Mouse (Mus musculus) heart, adult 2 months (tissue): ENCODE data around the gene Pfdn5. TPM values are rescaled to one million over a fixed set of nuclear protein-coding genes. Genes with fewer than 3 reads are reported as not detected.

Source experiments
- DNase-seq, 2 experiments: peaks; one replicate each; pipeline ENCODE4 v3.0.0; 2021
- H3K27ac ChIP-seq: fragments of 200-600 bp; 2 replicates; pipeline ENCODE4 v1.8.1; 2022
- H3K27me3 ChIP-seq: fragments of 200-500 bp; 2 replicates; pipeline ENCODE4 v1.6.1; 2012; ENCODE audit warnings: mild to moderate bottlenecking, low read length, inconsistent platforms, mixed read lengths; ENCODE audit not compliant: control insufficient read depth, insufficient read depth
- H3K36me3 ChIP-seq: fragments of 200-500 bp; 2 replicates; pipeline ENCODE4 v1.6.1; 2012; ENCODE audit warnings: low read length, inconsistent platforms; ENCODE audit not compliant: control insufficient read depth, insufficient read depth
- H3K4me1 ChIP-seq: fragments of 200-500 bp; 2 replicates; pipeline ENCODE4 v1.6.1; 2011; ENCODE audit warnings: low read length; ENCODE audit not compliant: control insufficient read depth, insufficient read depth
- H3K4me3 ChIP-seq: fragments of 200-600 bp; 2 replicates; pipeline ENCODE4 v1.8.1; 2022
- H3K79me2 ChIP-seq: fragments of 200-500 bp; replicated peaks from 2 replicates; pipeline ENCODE4 v1.6.1; 2012; ENCODE audit warnings: mild to moderate bottlenecking, inconsistent platforms, low read length, moderate library complexity, mixed read lengths; ENCODE audit not compliant: control insufficient read depth, insufficient read depth
- H3K9ac ChIP-seq: fragments of 200-500 bp; 2 replicates; pipeline ENCODE4 v1.6.1; 2012; ENCODE audit warnings: low read depth, mild to moderate bottlenecking, control low read depth, inconsistent platforms, low read length, mixed read lengths
- CTCF ChIP-seq: fragments of 200-600 bp; IDR thresholded peaks from 2 replicates; pipeline ENCODE4 v1.8.1; 2022; ENCODE audit warnings: antibody characterized with exemption, mild to moderate bottlenecking, moderate library complexity
- EP300 ChIP-seq: fragments of 200-500 bp; IDR thresholded peaks from 2 replicates; pipeline ENCODE4 v1.6.1; 2011; ENCODE audit warnings: low read depth, low read length, control low read depth; ENCODE audit not compliant: insufficient read depth
- POLR2A ChIP-seq: fragments of 200-500 bp; IDR thresholded peaks from 2 replicates; pipeline ENCODE4 v1.6.1; 2011; ENCODE audit warnings: mild to moderate bottlenecking, low read depth, low read length, control low read depth; ENCODE audit not compliant: insufficient read depth
- WGBS: fragments of 180-500 bp; shearing (Covaris S2); methylation state at CpG from one replicate; pipeline ENCODE4 v1.1.7; 2018; 5-methylcytosine and 5-hydroxymethylcytosine counted together
- intact Hi-C: fragments of 180-260 bp; cut with DNase I; formaldehyde crosslinking; loops from one replicate; pipeline ENCODE4 v1.15.1; 2025
- polyA plus RNA-seq: library from polyadenylated mRNA; depleted of rRNA; stranded (reverse); fragments of >200 nt; gene quantifications from 2 replicates; pipeline ENCODE4 v1.2.3, GENCODE M21; 2012
- total RNA-seq, 2 experiments: library from RNA; stranded (reverse); gene quantifications; 2 replicates each; pipeline ENCODE4 v1.2.3; 2021

Gene Pfdn5
- total and polyA plus RNA-seq, 3 experiments: 82.0 to 351 (median 287) TPM

GRCm38 (mm10) chr15:102352177-102352576 lies 26.3 kb downstream of the Pfdn5 start:
- WGBS: 57% methylated on average over 2 of the region's 2 CpGs
- Histone ChIP-seq H3K27me3 (peaks cover 2% of the 10 kb centered on the region; the same call in 1 of the 2 replicates), H3K27ac (no peak overlapping the region), H3K4me3 (no peak overlapping the region), H3K9ac (no peak overlapping the region), H3K79me2 (no peaks in the 10 kb centered on the region), H3K4me1 (peaks cover 6% of the 10 kb centered on the region), H3K36me3 (no peaks in the 10 kb centered on the region)
- DNase-seq: no peak
- intact Hi-C loops: loop anchor here (2.0 kb wide), 1 partner anchor 69 kb away; no protein-coding TSS in a partner anchor
- TF ChIP-seq POLR2A (no peak), EP300 (no peak), CTCF (peak; percentile 28; the same call in 1 of the 2 replicates)

- intact Hi-C loops: loop anchor here (2.0 kb wide), 1 partner anchor 67 kb away; no protein-coding TSS in a partner anchor
- H3K27ac ChIP-seq: no peak overlapping the region
- WGBS: 83% methylated on average over 2 of the region's 2 CpGs
- no peaks in the 10 kb centered on the region for H3K36me3 ChIP-seq
- no peak for TF ChIP-seq EP300
- no peak for TF ChIP-seq POLR2A
- 0 out of 2 replicates have a peak, but pooled peaks have one; percentile 15 for TF ChIP-seq CTCF
- no peaks in the 10 kb centered on the region for H3K79me2 ChIP-seq
- peaks cover 2% of the 10 kb centered on the region; the same call in 1 of the 2 replicates for H3K27me3 ChIP-seq
- H3K4me1 ChIP-seq: peaks cover 6% of the 10 kb centered on the region
- H3K4me3 ChIP-seq: no peak overlapping the region
- DNase-seq: no peak
- H3K9ac ChIP-seq: no peak overlapping the region
Measured at GRCm38 (mm10) chr15:102353986-102354385, 28.1 kb downstream of the Pfdn5 start.

GRCm38 (mm10) chr15:102355134-102355870 lies 29.4 kb downstream of the Pfdn5 start:
- Histone ChIP-seq H3K27ac (peak overlapping the region; percentile 36), H3K4me3 (peak overlapping the region; percentile 51), H3K9ac (peak overlapping the region; percentile 50), H3K27me3 (peaks cover 2% of the 10 kb centered on the region; the same call in 1 of the 2 replicates), H3K79me2 (no peaks in the 10 kb centered on the region), H3K36me3 (no peaks in the 10 kb centered on the region), H3K4me1 (peaks cover 4% of the 10 kb centered on the region)
- DNase-seq: peak; percentile 64 to 72
- TF ChIP-seq CTCF (peak; percentile 61), POLR2A (no peak), EP300 (no peak)
- intact Hi-C loops: no loop called here
- under 1% methylated on average over 49 of the region's 49 CpGs for WGBS

DNA sequence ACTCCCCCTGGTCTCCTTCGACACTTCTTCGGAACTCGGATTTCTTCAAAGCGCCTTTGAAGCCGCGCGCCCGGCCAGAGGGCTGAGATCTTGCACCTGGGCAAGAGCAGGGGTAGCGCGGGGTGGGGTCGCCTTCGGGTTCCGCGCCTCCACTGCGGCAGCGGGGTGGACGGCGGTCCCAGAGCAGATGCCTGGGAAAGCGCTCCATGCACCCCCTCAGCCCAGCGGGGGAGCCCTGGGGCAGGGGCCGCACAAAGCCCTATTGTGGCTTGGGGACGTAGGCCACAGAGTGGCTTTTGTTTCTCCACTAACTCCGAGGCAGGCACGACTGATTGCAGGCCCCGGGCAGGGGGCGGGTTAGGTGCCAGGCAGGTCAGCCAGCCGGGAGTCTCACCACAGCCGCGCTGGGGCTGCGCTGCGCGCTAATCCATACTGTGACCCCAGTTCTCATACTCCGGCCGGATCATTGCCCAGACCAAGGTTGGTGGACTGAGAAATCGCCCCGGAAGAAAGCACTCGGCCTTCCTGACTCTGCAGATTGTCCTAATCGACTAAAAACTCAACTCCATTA lies 30.0 kb downstream of the Pfdn5 start:
- Histone ChIP-seq H3K4me1 (peaks cover 4% of the 10 kb centered on the region), H3K9ac (peak overlapping the region; percentile 50), H3K27me3 (peaks cover 2% of the 10 kb centered on the region; the same call in 1 of the 2 replicates), H3K27ac (peak overlapping the region; percentile 36), H3K4me3 (peak overlapping the region; percentile 51), H3K36me3 (no peaks in the 10 kb centered on the region), H3K79me2 (no peaks in the 10 kb centered on the region)
- DNase-seq: peak in 1 of 2 experiments; percentile 17
- TF ChIP-seq CTCF (no peak), POLR2A (no peak), EP300 (no peak)
- intact Hi-C loops: no loop called here
- 20% methylated on average over 38 of the region's 38 CpGs for WGBS

DNA sequence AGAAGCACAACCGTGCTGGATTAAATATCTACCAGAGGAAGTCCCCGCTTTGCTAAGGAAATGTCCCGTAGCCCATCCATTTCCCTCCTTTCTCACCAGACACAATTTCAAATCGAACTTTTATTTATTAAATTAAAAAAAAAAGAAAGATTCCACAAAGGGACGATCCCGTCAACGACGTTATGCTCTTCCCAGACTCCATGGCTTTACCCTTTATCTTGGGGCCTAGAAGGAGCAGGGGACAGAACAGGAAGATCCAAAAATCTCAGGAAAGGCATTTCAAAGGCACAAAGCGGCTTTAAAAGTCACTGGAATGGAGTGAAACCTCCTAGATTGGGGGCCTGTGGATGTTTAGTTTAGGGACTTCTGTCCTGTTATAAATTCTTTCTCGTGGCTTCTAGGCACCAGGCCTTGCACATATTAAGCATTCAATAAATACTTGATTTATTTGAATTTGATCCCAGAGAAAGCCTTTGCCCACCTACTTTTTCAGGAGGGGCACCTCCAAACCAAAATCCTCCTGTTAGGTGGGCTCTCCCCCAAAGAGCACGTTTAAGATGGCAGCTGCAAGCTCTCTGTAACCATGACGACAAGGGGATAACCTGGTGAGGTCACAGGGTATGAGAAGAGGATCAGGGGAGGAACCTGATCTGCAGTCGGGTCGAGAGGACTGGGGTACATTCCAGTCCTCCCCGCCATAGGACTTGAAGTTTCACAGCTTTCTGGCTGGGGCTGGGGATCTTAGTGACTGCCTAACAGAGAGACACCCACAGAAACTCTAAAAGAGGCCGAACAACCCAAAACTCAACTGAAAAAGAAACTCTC lies 30.8 kb downstream of the Pfdn5 start:
- no peaks in the 10 kb centered on the region for H3K36me3 ChIP-seq
- TF ChIP-seq CTCF: no peak
- no peak for TF ChIP-seq EP300
- no peak for TF ChIP-seq POLR2A
- DNase-seq: no peak
- no peak overlapping the region for H3K27ac ChIP-seq
- H3K4me3 ChIP-seq: no peak overlapping the region
- H3K4me1 ChIP-seq: peaks cover 2% of the 10 kb centered on the region
- peaks cover 2% of the 10 kb centered on the region; the same call in 1 of the 2 replicates for H3K27me3 ChIP-seq
- H3K9ac ChIP-seq: no peak overlapping the region
- H3K79me2 ChIP-seq: no peaks in the 10 kb centered on the region
- 78% methylated on average over 16 of the region's 16 CpGs for WGBS
- intact Hi-C loops: no loop called here
